ENCODE assay signal across 35 mouse cellular contexts in the genomic region with DNA sequence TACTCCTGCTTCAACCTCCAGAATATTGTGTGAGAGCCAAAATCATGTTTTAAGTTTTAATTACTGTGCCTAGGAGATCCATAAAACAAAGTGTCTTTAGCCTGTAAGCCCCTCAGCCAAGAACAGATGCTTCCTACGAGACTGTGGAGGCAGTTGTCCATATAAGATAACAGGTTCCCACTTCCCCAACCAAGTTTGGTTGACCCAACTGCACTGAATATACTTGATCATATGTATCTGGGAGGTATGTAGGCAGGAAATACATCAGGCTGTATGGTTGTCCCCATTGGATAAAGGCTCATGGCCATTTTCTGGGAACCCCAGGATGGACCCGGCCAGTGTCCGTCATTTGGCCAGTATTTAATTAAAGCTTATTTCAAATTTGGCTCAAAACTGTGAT. TPM values are rescaled to one million over a fixed set of nuclear protein-coding genes. Genes with fewer than 3 reads are reported as not detected.
DNase-seq lines count a peak whose midpoint lies in the region; ATAC-seq lines count a peak whose summit lies in the region.
"Had no signal": no experiment of that assay in that cellular context is flagged by ENCODE, and none has a peak within 500 bp of the region (broad histone marks: within the 10 kb centered on the region; RNA-seq: fewer than 3 reads in every experiment).

No protein-coding gene starts in this region.

- H3K36me3 ChIP-seq in intestine, embryonic 14.5 days (ENCODE audit: control insufficient read depth, insufficient read depth, low read length) = no peaks in the 10 kb centered on the region
- no peaks in the 10 kb centered on the region for H3K36me3 ChIP-seq in intestine, embryonic 15.5 days
- H3K36me3 ChIP-seq: embryonic facial prominence, embryonic 10.5 days; embryonic facial prominence, embryonic 13.5 days; forebrain, embryonic 10.5 days; heart, embryonic 12.5 days; heart, embryonic 15.5 days; hindbrain, embryonic 12.5 days; hindbrain, embryonic 15.5 days had no signal

- H3K27me3 ChIP-seq in intestine, embryonic 14.5 days (replicated peaks; ENCODE audit: control insufficient read depth, insufficient read depth, low read length) = no peaks in the 10 kb centered on the region
- H3K27me3 ChIP-seq in intestine, embryonic 15.5 days (replicated peaks) = no peaks in the 10 kb centered on the region
- H3K27me3 ChIP-seq: embryonic facial prominence, embryonic 13.5 days; forebrain, embryonic 13.5 days; heart, embryonic 12.5 days; heart, embryonic 15.5 days; hindbrain, embryonic 12.5 days; hindbrain, embryonic 15.5 days; Patski had no signal

- no peak for ATAC-seq in intestine, embryonic 14.5 days (replicated peaks; ENCODE audit: low FRiP score, low TSS enrichment, low read depth)
- no peak for ATAC-seq in intestine, embryonic 15.5 days
- peak; percentile 78 for ATAC-seq in common myeloid progenitor, adult 5-6 weeks (replicated peaks; ENCODE audit: low read depth, poor library complexity, severe bottlenecking)
- peak; percentile 61 for ATAC-seq in megakaryocyte progenitor cell, adult 5-6 weeks (replicated peaks; ENCODE audit: poor library complexity)
- no peak for ATAC-seq in erythroid progenitor cell, adult 5-6 weeks (replicated peaks; ENCODE audit: low FRiP score, poor library complexity, severe bottlenecking)
- ATAC-seq: CD4-positive, CD25-positive, alpha-beta regulatory T cell, adult 4 months; forebrain, embryonic 13.5 days; forebrain, embryonic 16.5 days had no signal

- H3K9me3 ChIP-seq in intestine, embryonic 14.5 days (ENCODE audit: control insufficient read depth, low read length) = no peaks in the 10 kb centered on the region
- no peaks in the 10 kb centered on the region for H3K9me3 ChIP-seq in intestine, embryonic 15.5 days
- H3K9me3 ChIP-seq: embryonic facial prominence, embryonic 10.5 days; embryonic facial prominence, embryonic 13.5 days; forebrain, embryonic 10.5 days; forebrain, embryonic 13.5 days; heart, embryonic 15.5 days; hindbrain, embryonic 12.5 days; hindbrain, embryonic 15.5 days had no signal

- H3K4me3 ChIP-seq in intestine, embryonic 14.5 days (ENCODE audit: low read depth, low read length) = no peak overlapping the region
- no peak overlapping the region for H3K4me3 ChIP-seq in intestine, embryonic 15.5 days (replicated peaks)
- H3K4me3 ChIP-seq: embryonic facial prominence, embryonic 10.5 days; embryonic facial prominence, embryonic 13.5 days; erythroblast, embryonic 14.5 days; forebrain, embryonic 10.5 days; forebrain, embryonic 13.5 days; heart, embryonic 12.5 days; heart, embryonic 15.5 days; hindbrain, embryonic 12.5 days; hindbrain, embryonic 15.5 days had no signal

- WGBS in intestine, embryonic 14.5 days = 91% methylated on average over 3 of the region's 3 CpGs
- 84% methylated on average over 3 of the region's 3 CpGs for WGBS in intestine, embryonic 15.5 days

- no peak overlapping the region for H3K27ac ChIP-seq in intestine, embryonic 14.5 days (ENCODE audit: low read depth)
- H3K27ac ChIP-seq in intestine, embryonic 15.5 days = no peak overlapping the region
- H3K27ac ChIP-seq: embryonic facial prominence, embryonic 10.5 days; embryonic facial prominence, embryonic 13.5 days; forebrain, embryonic 10.5 days; forebrain, embryonic 13.5 days; heart, embryonic 15.5 days; hindbrain, embryonic 12.5 days; hindbrain, embryonic 15.5 days had no signal

- no peak overlapping the region for H3K4me2 ChIP-seq in intestine, embryonic 14.5 days (ENCODE audit: low read length)
- no peak overlapping the region for H3K4me2 ChIP-seq in intestine, embryonic 15.5 days (replicated peaks)
- H3K4me2 ChIP-seq: embryonic facial prominence, embryonic 13.5 days; forebrain, embryonic 13.5 days; heart, embryonic 12.5 days; heart, embryonic 15.5 days; hindbrain, embryonic 12.5 days; hindbrain, embryonic 15.5 days had no signal

- H3K4me1 ChIP-seq in intestine, embryonic 14.5 days (replicated peaks; ENCODE audit: control insufficient read depth, insufficient read depth, low read length) = no peaks in the 10 kb centered on the region
- 0 out of 2 replicates have a peak, but pooled peaks cover 2% of the 10 kb centered on the region for H3K4me1 ChIP-seq in intestine, embryonic 15.5 days (replicated peaks)
- H3K4me1 ChIP-seq: embryonic facial prominence, embryonic 13.5 days; forebrain, embryonic 13.5 days; hindbrain, embryonic 12.5 days; hindbrain, embryonic 15.5 days had no signal

- no peak overlapping the region for H3K9ac ChIP-seq in intestine, embryonic 14.5 days (ENCODE audit: low read length)
- H3K9ac ChIP-seq in intestine, embryonic 15.5 days = no peak overlapping the region
- H3K9ac ChIP-seq: embryonic facial prominence, embryonic 13.5 days; forebrain, embryonic 13.5 days; heart, embryonic 12.5 days; heart, embryonic 15.5 days; hindbrain, embryonic 12.5 days; hindbrain, embryonic 15.5 days had no signal

- DNase-seq in intestine, embryonic 14.5 days (ENCODE audit: low spot score) = peak; percentile 24
- no peak for DNase-seq in thymus, postnatal 10 days (ENCODE audit: low spot score in 2 of 2)
- DNase-seq: cerebellum, adult 18-20 months; cerebellum, adult 9-11 months; cerebellum, postnatal 25 days; embryo, embryonic 11 days; gastrocnemius, postnatal 10 days; gastrocnemius, postnatal 36 days; heart, adult 18-20 months; heart, postnatal 10 days; heart, postnatal 4 days; kidney, adult 18-20 months had no signal

RNA-seq across cellular contexts. Expression of a gene that starts 44.1 kb away (rescaled TPM):
- not detected in 2 replicates for polyA plus RNA-seq in intestine, embryonic 14.5 days (2014; fragmentation: Nextera tagmentation; extraction: Ambion mirVana)
- polyA plus RNA-seq in intestine, embryonic 15.5 days (2015; fragmentation: Nextera tagmentation; extraction: Ambion mirVana) = not detected in 2 replicates
- not detected in 2 replicates for total RNA-seq in common myeloid progenitor, adult 5-6 weeks (2017)
- total RNA-seq in megakaryocyte progenitor cell, adult 5-6 weeks (2015) = not detected in 2 replicates
- not detected in 2 replicates for total RNA-seq in megakaryocyte progenitor cell, adult 5-6 weeks (2017)
- not detected in 2 replicates for total RNA-seq in erythroid progenitor cell, adult 5-6 weeks (2015; ENCODE audit: low replicate concordance)
- not detected in 2 replicates for total RNA-seq in erythroid progenitor cell, adult 5-6 weeks (2017; ENCODE audit: low replicate concordance)
- total RNA-seq: adrenal gland, adult 18-20 months; adrenal gland, postnatal 10 days; adrenal gland, postnatal 36 days; gastrocnemius, postnatal 10 days; gastrocnemius, postnatal 36 days; heart, adult 18-20 months; heart, postnatal 10 days; heart, postnatal 4 days had no signal
- polyA plus RNA-seq: C2C12; CD4-positive, CD25-positive, alpha-beta regulatory T cell, adult 4 months; cortical plate, adult 2 months; embryonic facial prominence, embryonic 10.5 days; embryonic facial prominence, embryonic 13.5 days; erythroblast, embryonic 14.5 days; forebrain, embryonic 10.5 days; forebrain, embryonic 13.5 days; forebrain, embryonic 16.5 days; frontal cortex, adult 2 months; heart, embryonic 12.5 days; heart, embryonic 15.5 days; hindbrain, embryonic 12.5 days; hindbrain, embryonic 15.5 days; intestine, embryonic 16.5 days; Patski had no signal

Comparison
In these comparisons a context has a peak if more than half of its experiments do, and no peak if none do; other contexts are left out.
1. ATAC-seq: peak in common myeloid progenitor, adult 5-6 weeks (single experiment) and megakaryocyte progenitor cell, adult 5-6 weeks (single experiment); none in intestine, embryonic 14.5 days (single experiment), intestine, embryonic 15.5 days (single experiment) and erythroid progenitor cell, adult 5-6 weeks (single experiment).